Mouse (Mus musculus): ENCODE results near the gene Prkce.

DNA sequence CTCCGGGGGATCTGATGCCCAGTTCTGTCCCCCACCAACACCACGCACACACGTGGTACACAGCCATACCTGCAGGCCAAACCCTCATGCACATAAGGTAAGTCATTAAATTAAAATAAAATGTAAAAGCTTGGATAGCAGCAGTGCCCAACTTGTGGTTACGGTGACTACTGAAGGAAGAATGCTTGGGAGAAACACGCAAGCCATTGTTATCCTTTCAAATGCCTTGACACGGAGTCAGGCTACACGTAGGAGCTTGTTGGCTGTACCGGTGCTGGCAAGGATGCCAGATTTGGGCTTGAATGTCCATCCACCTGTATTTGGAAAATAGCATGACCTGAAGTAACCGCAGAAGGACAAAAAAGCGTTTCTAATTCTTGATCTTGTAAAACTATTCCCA lies 423.7 kb downstream of the Prkce start:
- TF ChIP-seq POLR2A (IDR thresholded peaks at IDR 0.05; ENCODE audit: insufficient read depth, low read depth, low read length), result no peak
- TF ChIP-seq EP300 (IDR thresholded peaks at IDR 0.05; ENCODE audit: insufficient read depth, low read depth, low read length), result no peak
